Mouse (Mus musculus) cerebellum, adult (tissue): ENCODE data around the gene Gm10577.

Experiments used
- ATAC-seq: cut with Nextera tagmentation; 2 replicates; pipeline ENCODE4 v1.9.2; 2017; ENCODE audit warnings: mild to moderate bottlenecking, moderate library complexity, mixed read lengths; ENCODE audit not compliant: insufficient number of reproducible peaks, low FRiP score, low TSS enrichment

Gene Gm10577

DNA sequence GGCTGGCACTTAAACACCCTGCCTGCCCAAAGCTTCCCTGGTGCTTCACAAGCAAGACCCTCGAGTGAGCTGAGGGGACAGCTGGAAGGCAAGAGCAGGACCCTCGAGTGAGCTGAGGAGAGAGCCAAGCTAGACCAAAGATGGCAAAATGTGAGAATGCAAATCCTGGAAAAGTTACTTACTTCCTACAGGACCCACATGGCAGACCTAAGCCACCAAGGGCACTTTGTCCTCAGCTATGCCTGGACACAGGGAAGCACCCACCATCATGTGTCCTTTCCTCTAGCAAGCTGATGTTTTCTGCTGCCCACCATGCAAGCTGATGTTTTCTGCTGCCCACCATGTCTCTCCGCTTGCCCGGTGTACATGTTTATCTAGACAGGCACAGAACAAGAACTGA lies at the start of gene Gm10577:
Gene Gm10577, minus strand, starts transcription at position 101 of the 400 bp plus-strand sequence.
- no peak for ATAC-seq

DNA sequence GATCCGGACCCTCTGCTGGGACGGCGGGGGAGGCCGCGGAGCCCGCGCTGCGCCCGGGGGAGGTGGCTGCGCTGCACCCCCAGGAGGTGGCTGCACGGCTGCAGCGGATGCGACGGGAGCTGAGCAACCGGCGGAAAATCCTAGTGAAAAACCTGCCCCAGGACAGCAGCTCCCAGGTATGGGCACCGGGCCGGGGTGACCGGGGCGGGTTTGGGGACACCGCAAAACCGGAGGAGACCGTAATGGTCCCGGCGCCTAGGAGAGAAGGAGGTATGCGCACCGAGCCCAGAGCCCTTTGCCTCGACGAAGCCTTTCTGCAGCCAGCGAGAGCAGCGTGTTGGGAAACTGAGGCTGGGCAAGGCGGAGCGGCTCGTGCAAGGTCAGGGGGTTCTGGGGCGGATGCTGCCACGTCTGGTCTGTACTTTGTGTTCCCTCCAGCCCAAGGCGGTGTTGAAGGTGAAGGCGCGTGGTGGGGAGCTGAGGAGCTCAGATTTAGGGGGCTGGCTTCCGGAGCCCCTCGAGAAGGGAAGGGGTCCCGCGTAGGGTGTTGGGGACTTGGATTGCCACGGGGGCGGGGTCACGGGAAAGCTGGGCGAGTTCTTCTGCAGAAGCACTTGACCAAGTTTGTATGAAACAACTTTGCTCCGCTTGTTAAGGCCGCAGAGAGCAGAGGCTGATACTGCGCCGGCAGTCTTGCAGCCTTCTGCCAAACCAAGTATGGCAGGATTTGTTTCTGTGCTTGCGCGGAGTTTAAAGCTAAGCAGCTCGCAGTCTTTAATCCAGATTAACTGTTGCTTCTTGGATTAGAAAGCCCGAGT lies 48.9 kb upstream of the Gm10577 start:
- peak; percentile 59; the same call in 1 of the 2 replicates for ATAC-seq

DNA sequence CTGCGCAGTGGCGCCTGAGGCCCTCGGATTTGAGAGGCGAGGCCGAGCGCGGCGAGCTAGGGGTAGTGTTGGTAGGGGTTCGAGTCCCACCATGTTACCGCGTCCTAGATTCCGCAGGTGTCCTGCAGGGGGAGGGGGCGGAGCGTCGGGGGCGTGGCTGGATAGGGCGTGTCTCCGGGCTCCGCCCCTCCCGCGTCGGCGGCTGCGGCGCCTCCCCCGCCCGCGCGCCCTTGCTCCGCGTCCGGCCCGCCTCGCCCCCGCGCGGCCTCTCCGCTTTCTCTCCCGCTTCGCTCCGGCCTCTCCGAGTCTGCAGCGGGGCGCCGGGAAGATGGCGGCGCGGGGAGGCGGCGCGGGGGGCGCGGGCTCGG lies 48.3 kb upstream of the Gm10577 start, which contains the start of gene Raver2:
Gene Raver2, plus strand, starts transcription at position 198 of the 368 bp plus-strand sequence.
- peak; percentile 49 for ATAC-seq

DNA sequence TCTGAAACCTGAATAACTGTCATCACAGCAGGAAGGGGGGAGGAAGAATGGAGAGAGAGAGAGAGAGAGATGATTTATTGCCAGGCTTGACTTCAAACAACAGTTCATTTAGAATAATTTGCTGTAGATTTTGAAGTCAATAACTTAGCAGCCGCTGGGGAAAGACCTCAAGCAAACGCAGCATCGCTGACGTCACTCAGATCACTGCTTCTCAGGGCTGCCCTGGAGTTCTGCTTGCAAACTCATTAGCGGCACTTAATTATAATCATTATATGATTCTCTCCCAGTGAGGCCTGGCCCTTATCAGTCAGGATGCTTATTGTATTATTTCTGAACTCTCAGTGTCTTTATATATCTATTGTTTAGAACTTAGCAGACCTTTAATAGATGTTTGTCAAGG lies 45.9 kb upstream of the Gm10577 start:
- ATAC-seq, result no peak

DNA sequence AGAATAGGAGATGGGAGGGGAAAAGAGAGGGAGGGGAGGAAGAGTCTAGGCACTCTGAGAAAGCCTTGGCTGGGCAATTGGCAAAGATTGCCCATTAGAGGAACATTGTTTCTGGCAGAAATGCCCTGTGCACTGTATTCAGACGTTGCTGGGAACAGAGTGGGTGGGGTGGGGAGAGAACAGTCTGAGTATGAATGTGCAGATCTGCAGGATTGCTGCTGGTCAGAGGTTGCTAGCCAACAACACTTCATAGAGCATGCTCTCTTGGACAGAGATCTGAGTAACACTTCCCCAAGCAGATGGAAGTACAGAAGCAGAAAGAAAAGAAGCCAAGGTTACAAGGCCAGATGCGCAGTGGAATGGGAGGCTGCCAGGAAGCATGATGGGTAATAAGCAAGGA lies 41.6 kb upstream of the Gm10577 start:
- ATAC-seq, result no peak

DNA sequence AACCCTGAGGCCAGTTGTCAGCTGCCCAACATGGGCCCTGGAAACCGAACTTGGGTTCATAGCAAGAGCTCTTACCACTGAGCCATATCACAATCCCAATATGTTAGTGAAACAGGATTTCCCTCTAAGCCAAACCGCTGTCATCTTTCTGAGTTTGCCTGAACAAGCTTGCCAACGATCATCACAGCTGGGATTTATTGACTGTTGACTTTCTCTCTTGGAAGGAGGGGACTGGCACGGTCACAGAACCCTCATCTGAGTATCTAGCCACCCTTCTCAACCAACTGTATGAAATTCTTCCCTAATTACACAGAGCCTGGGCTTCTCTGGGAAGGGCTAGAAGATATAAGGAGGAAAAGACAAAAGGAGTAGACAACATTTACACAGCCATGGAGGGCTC lies 26.1 kb upstream of the Gm10577 start:
- no peak for ATAC-seq

DNA sequence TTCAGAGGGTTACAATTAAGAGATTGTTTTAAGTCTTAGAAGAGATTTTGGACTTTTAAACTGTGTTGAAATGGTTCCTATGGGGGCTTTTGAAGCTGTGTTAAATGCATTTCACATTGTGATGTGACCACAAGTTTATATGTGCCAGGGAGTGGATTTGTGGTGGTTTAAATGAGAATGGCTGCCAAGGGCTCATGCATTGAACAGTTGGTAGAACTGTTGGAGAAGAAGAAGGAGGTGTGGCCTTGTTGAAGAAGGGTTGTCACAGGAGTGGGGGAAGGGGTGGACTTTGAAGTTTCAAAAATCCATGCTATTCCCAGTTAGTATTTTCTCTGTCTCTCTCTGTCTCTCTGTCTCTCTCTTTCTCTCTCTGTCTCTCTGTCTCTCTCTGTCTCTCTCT lies 23.7 kb upstream of the Gm10577 start:
- ATAC-seq, result no peak

DNA sequence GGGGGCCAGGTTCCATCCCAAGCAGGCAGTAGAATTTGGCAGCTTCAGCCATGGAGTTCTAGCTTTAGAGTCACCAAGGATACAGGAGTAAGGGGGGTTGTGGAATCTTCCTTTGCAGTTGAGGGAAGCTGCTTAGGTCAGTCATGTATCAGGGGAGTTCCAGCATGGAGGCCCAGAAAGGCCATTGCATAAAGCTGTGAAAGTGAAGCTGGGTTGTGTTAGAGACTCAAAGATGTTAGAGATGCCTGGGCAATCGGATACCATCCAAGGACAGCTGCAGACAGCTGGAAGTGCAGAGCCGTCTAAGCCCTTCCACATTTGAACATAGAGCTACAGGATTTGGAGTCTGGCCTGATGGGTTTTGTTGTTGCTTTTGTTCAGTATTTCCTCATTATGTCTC lies 23.2 kb upstream of the Gm10577 start:
- ATAC-seq, result no peak

DNA sequence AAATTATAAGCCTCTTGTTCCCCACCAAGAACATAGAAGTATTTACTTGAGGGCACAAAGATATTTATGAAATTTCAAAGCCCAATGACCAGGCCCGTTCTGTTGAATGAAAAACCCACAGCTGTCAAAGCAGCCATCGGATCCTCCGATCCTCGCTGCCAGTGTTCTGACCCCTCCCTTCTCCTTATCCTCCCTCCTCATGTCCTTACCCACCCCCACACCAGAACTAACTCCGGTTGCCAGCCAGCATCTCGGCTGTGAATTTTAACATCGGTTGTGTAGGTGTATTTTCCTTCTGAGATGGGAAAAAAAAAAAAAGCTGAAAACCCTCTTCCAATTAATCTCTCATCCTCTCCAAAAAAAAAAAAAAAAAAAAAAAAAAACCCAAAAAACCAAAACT lies 16.7 kb upstream of the Gm10577 start:
- no peak for ATAC-seq

DNA sequence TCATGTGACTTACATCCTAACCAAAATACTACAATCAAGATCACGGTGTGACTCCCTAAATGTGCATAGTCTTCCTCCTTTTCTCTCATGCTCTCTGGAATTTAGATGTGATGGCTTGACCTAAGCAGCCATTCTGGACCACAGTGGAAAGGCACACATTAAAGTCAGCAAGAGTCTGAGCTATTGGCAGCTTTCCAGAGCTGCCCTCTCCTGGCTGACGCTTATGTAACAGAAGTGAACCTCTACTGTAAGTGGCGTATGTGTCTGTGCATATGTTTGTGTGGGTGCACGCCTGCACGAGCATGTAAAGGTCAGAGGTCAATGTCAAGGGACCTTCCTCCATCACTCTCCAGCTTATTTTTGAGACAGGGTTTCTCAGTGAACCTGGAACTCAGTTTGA lies 14.6 kb upstream of the Gm10577 start:
- ATAC-seq, result no peak

DNA sequence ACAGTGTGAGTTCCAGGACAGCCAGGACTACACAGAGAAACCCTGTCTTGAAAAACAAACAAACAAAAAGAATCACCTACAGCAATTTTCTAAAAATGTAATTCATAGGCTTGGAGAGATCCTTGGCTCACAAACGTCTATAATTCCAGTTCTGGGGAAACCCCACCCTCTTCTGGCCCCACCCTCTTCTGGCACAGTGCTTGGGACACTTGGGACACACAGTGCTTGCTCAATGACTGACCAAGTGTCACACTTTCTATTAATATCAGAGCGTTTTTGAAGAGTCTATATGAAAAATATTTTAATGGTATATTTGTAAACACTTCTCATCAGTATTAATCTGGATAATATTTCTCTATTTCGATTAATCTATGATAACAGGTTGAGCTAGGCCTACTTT lies 12.6 kb upstream of the Gm10577 start:
- ATAC-seq, result no peak

DNA sequence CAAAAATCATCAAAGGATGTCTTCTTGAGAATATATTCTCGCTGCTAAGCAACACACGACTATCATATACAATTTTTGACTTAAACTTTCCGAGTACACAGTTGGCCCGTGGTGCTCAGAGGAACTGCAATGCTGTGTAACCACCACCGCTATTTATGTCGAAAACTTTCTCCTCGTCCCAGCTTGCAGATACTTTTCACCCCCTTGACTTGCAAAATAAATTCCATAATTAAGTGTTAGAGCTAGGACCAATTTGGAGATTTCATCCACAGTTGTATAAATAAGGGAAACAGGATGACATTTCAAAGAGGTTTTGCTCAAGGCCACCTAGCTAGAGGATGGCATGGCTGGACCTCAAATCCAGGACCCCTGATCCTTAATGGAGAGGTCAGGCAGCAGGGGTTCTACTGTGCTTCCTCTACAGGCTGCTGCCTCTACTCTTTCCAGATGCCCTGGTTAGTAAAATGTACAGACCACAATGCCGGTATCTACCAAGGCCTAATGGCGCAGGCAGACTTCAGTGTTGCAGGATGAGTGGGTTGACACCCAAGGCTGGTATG lies 7.4 kb upstream of the Gm10577 start:
- ATAC-seq, result no peak

DNA sequence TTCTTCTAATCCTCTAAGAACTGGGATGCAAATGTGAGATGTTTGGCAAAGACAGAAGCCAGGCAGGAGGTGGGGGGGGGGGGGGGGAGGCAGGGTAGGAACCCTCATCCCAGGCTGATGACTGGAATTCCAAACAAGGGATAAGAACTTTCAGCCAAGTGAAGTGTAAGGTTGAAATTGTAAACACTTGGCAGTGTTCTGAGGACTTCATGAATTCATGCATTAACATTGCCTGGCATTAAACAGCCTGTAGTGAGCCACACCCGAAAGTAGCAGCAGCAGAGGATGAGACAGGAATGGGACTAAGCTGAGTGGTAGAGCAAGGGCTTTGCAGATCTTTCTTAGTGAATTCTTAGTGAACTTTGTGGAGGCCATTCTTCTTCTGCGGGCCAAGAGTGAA lies 6.5 kb upstream of the Gm10577 start:
- ATAC-seq, result no peak

DNA sequence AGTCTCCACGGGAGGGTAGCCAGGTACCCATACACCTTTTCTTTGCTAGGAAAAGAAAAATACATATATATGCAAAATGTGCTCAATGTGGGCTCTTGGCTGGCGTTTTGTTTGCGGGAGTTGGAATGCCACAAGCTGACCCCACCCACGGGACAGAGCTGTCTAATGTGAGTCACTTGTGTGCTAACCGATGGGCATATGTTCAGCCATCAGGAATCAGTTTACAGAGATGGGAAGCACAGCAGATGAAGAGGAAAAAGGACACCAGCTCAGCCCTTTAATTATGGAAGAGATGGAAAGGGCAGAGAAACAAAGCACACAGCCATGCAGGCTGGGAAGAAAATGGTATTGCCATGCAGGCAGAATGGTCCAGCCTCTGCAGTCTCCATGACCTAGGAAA lies 6.1 kb upstream of the Gm10577 start:
- ATAC-seq, result no peak

DNA sequence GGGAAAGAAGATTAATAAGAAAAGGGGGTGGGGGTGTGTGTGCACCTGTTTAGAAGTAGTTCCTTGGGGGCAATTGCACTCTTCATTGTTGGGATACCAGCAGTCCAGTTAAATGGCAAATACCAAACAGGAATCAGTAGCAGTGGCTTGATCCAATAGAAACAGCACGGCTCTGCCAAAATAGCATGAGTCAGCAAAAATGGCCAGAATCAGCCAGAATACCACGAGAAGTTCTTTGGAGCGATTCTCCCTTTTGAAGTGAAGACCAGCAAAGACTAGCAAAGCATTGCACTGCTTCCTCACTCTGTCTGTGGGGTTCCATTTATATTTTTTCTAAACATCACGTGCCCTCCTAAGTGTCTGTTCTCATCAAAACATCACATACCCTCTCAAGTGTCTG lies 2.7 kb downstream of the Gm10577 start:
- no peak for ATAC-seq

DNA sequence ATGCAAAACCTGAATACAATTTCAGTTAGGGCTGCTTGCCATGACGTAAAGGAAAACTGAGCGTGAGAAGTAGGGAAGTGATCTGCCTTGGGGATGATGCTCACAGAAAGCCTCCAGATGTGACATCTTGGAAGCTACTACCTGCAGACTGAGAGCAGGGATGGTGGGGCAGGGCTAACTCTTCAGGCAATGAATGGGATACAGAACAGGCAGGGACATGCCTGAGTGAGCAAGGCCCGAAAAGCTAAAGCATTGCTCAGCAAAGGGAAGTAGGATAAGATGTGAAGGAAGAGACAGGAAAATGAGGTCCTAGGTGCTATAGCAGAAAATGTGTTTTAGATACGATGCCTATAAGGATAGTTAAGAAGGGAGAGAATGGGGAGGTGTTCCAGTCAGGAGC lies 11.4 kb downstream of the Gm10577 start:
- ATAC-seq, result no peak

DNA sequence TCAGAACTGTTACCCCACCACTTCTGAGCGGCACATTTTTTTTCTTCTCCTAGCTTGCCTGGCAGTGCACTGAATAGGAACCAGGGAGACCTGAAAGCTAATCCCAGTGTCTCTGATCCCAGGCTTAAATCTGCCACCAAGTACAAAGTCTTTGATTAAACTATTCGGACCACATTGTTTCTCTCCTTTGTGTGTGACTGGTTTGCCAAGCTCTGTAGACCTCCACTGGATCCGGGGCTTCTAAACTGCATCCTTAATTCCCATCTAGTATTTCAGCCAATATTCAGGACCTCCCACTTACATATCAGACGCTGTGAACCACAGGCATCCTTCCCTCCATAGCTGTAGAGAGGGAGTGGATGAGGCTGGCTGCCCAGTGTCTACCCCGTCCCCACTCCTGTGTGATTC lies 12.1 kb downstream of the Gm10577 start:
- ATAC-seq, result no peak

DNA sequence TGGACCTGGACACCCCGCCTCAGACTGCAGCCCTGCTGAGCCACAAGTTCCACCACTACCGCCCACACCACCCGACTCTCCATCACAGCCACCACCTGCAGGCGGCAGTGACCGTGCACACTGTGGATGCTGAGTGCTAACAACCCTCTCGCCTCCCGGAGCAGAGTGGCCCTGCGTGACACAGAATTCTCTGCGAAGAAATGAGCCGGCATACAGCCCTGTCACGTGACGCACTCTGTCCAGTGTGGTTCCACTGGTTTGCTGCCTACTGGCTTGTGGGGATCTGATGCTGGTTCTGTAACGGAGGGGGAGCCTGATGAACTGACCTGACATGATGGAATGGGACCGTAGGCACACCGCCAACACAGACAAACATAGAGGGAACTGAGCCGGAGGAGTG lies 17.5 kb downstream of the Gm10577 start:
- 0 out of 2 replicates have a peak, but pooled peaks have one; percentile 17 for ATAC-seq

DNA sequence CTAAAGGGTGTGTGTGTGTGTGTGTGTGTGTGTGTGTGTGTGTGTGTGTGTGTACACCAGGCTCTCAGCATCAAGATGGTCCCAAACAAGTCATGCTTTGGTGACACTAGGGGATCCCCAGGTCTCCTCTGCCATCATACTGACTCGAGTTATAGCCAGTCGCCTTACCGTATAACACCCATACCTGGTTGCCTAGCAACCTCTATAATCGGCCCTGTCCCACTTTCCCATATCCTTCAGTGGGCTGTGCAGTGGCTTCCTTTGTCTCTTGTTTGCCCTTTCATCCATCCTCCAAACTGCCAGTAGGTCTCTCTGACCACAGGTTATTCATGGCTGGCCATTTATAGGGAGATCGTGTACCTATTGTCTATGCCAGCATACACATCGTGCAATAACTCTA lies 19.4 kb downstream of the Gm10577 start:
- no peak for ATAC-seq

DNA sequence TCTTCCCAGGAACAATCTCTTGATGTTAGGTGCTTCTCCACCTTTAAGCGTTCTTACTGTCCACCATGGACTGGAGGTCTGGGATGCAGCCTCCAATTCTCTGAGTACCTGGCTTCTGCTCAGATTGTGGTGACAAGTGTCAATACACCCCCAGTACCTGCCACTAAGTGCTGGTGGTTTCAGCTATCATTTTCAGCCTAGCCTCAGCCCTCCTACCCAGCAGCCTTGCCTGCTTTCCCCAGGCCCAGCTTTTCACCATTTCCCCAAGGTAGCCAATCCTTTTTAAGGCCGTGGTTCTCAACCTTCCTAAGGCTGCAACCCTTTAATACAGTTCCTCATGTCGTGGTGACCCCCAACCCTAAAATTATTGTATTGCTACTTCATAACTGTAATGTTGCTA lies 19.9 kb downstream of the Gm10577 start:
- no peak for ATAC-seq

DNA sequence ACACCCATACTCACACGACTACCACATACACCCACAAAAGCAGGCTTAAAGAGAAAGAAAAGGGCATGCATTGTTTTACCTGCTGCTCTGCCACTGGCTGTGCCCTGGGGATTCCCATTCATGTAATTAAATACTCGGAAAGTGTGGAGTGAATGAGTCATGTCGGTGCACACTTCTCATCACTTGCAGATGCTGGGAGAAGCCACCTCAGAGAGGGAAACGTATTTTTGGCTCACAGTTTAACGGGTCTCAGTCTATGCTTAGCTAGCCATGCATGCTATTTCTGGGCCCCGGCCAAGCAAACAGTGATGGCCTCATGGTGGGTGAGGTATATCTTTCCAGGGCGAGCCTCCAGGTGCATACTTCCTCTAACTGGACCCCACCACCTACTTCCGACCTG lies 21.6 kb downstream of the Gm10577 start:
- no peak for ATAC-seq

DNA sequence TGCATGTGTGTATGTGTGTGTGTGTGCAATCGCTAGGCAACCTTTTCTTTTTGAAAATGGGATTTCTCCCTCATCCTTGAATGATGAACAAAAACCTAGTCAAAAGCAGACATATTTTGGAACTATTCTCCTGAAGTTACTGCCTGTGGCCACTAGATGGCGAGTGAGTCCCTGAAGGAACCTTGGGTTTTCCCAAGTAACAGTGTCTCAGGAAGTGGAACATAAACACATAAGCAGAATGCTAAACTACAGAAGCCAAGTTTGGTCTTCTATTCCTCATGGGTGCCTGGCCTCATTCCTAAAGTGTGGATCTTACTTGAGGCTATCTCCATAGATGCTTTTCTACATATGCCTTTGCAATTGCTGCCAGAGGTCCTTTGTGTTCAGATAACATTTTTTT lies 22.4 kb downstream of the Gm10577 start:
- peak; percentile 46; the same call in 1 of the 2 replicates for ATAC-seq
